Mouse (Mus musculus): Measurements from ENCODE around the gene Dpm1. TPM values are rescaled to one million over a fixed set of nuclear protein-coding genes. Genes with fewer than 3 reads are reported as not detected.

Gene Dpm1
- polyA plus RNA-seq, 1 experiment = 45.4 TPM

DNA sequence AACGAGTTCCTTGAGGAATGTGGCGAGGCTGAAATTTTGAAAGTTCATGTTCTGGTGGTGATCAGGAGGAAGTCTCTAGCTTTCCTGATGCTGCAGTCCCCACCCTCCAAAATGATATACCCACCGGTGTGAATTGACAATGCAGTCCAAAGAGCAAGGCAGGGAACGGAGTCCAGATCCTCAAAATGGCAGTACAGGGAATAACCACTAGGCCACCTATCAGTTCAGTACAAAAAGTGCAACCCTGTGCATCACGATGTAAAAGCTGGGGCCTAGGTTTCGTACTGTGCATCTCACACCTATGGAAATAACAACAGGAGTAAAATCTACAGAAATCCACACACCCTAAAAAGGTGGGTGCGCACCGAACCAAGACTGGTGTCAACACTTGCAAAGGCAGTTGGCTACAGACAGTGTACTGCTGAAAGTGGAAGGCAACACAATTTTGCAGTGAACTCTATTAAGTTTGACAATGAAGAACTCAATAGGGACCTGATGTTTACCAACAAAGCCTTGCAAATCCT is 25.9 kb downstream of the Dpm1 start:
- Histone ChIP-seq H3K4me3 (ENCODE audit: insufficient read depth, low read length) (peak overlapping the region; percentile 98), H3K4me1 (ENCODE audit: control insufficient read depth, insufficient read depth, low read length) (peaks cover 8% of the 10 kb centered on the region)
- no peak for TF ChIP-seq CTCF (IDR thresholded peaks at IDR 0.05; ENCODE audit: borderline replicate concordance, insufficient read depth, low read length)
- TF ChIP-seq POLR2A (IDR thresholded peaks at IDR 0.05; ENCODE audit: low read depth, low read length) = no peak

DNA sequence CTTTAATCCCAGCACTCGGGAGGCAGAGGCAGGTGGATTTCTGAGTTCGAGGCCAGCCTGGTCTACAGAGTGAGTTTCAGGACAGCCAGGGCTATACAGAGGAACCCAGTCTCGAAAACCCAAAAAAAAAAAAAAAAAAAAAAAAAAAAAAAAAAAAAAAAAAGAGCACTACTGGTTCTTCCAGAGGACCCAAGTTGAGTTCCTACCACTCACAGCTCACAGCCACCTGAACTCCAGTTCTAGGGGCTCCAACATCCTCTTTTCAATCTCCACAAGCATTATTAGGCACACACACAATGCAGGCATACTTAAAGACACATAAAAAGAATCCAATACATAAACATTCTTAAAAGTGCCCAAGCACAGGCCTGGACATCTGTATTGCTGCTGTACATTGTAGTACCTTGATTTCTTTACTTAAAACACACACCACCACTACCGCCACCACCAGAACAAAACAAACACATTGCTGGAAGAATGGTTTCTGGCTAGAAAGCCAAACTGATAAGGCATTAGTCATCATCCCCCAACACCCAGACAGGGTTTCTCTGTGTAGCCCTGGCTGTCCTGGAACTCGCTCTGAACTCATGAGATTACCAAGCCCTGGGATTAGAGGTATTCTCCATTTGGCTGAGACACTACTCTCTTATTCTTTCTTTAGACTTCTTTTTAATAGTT is 30.2 kb downstream of the Dpm1 start:
- TF ChIP-seq POLR2A (IDR thresholded peaks at IDR 0.05; ENCODE audit: low read depth, low read length) (no peak), CTCF (IDR thresholded peaks at IDR 0.05; ENCODE audit: borderline replicate concordance, insufficient read depth, low read length) (no peak)
- Histone ChIP-seq H3K4me1 (ENCODE audit: control insufficient read depth, insufficient read depth, low read length) (peaks cover 13% of the 10 kb centered on the region), H3K27ac (ENCODE audit: insufficient read depth, low read length) (no peak overlapping the region), H3K4me3 (ENCODE audit: insufficient read depth, low read length) (no peak overlapping the region)

More for the DNA sequence above, 25.9 kb downstream of the Dpm1 start:
- H3K27ac ChIP-seq (ENCODE audit: insufficient read depth, low read length) = no peak overlapping the region

DNA sequence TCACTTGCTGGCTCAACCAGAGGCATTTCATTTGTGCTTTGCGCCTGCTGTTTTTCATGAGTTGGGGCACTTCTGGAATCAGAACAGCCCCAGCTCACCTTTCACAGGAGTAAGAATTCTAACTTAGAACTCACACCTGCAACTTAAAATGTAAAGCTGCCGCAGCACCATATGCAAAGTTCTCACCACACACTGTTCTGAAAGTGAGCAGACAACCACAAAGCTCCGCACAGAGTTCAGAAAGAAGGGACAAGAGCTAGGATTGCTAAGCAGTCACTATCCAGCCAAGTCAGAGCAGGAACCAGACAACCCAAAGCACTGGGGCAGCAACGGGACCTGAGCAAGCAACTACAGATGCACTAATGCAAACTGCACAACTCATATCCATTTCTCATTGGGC is 30.9 kb downstream of the Dpm1 start:
- Histone ChIP-seq H3K27ac (ENCODE audit: insufficient read depth, low read length) (no peak overlapping the region), H3K4me3 (ENCODE audit: insufficient read depth, low read length) (no peak overlapping the region), H3K4me1 (ENCODE audit: control insufficient read depth, insufficient read depth, low read length) (peaks cover 14% of the 10 kb centered on the region)
- TF ChIP-seq CTCF (IDR thresholded peaks at IDR 0.05; ENCODE audit: borderline replicate concordance, insufficient read depth, low read length) (no peak), POLR2A (IDR thresholded peaks at IDR 0.05; ENCODE audit: low read depth, low read length) (no peak)

DNA sequence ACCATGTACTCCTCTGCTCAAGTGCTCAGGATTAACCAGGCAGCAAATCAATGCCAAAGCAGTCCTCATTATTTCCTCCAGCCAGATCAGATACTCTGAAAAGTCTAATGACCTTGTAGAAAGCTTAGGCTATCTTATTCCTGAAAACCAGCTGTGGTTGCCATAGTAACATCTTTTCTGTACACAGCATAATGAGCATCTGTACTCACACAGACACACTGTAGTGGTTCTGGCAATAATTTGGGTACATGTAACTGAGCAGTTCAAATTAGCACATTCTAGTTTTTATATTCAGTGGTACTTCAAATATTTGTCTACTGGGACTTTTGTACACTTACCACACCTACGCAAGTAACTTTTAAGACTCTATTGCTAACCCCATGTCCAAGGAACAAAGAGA is 32.0 kb downstream of the Dpm1 start:
- TF ChIP-seq CTCF (IDR thresholded peaks at IDR 0.05; ENCODE audit: borderline replicate concordance, insufficient read depth, low read length) = no peak
- TF ChIP-seq POLR2A (IDR thresholded peaks at IDR 0.05; ENCODE audit: low read depth, low read length) = no peak
- Histone ChIP-seq H3K27ac (ENCODE audit: insufficient read depth, low read length) (no peak overlapping the region), H3K4me3 (ENCODE audit: insufficient read depth, low read length) (no peak overlapping the region), H3K4me1 (ENCODE audit: control insufficient read depth, insufficient read depth, low read length) (peaks cover 19% of the 10 kb centered on the region)

DNA sequence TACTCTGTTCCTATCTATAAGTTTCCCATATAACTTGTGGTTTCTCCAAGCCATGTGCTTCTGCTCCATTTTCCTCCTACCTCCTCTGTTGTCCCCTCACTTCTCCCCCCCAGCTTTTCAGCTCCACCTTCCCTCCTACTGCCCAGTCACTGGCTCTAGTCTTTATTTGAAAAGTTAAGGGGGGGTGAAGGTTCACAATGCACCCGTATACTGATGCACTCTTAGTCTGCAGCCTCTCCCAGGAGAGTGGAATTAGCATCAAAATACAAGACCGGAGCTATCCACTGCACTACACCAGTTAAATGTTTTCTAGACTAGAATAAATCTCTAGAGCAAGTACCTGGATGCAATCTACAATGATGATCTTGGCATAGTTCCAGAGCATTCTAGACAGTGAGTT is 34.7 kb downstream of the Dpm1 start:
- H3K27ac ChIP-seq (ENCODE audit: insufficient read depth, low read length) = no peak overlapping the region
- H3K4me3 ChIP-seq (ENCODE audit: insufficient read depth, low read length) = no peak overlapping the region
- H3K4me1 ChIP-seq (ENCODE audit: control insufficient read depth, insufficient read depth, low read length) = peaks cover 33% of the 10 kb centered on the region
- TF ChIP-seq POLR2A (IDR thresholded peaks at IDR 0.05; ENCODE audit: low read depth, low read length) (no peak), CTCF (IDR thresholded peaks at IDR 0.05; ENCODE audit: borderline replicate concordance, insufficient read depth, low read length) (no peak)

DNA sequence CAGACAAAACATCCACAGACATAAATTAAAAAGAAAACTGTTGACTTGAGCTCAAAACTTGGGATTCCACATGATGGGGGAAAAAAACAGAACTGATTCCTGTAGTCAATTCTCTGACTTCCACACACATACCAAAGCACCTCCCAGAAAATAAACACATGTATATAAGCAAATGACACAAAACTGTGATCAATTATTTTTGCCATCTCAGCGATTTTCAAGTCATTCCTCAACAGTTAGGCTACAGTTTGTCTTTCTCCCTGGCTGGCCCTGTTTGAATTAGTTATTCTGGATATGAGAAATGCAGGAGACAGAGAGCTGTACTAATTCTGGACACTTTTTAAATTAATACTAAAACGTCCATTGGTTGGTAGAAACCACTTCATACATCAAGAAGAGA is 36.7 kb downstream of the Dpm1 start:
- TF ChIP-seq POLR2A (IDR thresholded peaks at IDR 0.05; ENCODE audit: low read depth, low read length) (no peak), CTCF (IDR thresholded peaks at IDR 0.05; ENCODE audit: borderline replicate concordance, insufficient read depth, low read length) (no peak)
- Histone ChIP-seq H3K27ac (ENCODE audit: insufficient read depth, low read length) (no peak overlapping the region), H3K4me1 (ENCODE audit: control insufficient read depth, insufficient read depth, low read length) (peaks cover 24% of the 10 kb centered on the region), H3K4me3 (ENCODE audit: insufficient read depth, low read length) (no peak overlapping the region)

DNA sequence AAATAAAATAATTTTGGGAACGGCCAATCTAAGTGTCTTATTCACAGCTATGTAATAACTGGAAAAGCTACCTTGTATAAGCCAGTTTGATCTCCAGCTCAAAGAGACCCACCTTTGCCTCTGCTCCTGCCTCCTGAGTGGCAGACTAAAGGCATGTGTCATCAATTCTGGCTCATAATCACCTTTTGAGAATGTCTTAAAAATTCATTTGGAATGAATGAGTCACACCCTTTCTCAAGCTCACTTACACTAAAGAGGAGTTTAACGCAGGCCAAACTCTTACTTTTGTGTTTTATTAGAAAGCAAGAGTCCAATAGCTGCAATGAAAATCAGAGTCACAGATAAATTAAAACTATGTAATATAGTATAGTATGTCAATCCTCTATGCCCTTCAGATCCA is 38.5 kb downstream of the Dpm1 start:
- H3K4me1 ChIP-seq (ENCODE audit: control insufficient read depth, insufficient read depth, low read length) = peaks cover 22% of the 10 kb centered on the region
- no peak overlapping the region for H3K27ac ChIP-seq (ENCODE audit: insufficient read depth, low read length)
- no peak for TF ChIP-seq CTCF (IDR thresholded peaks at IDR 0.05; ENCODE audit: borderline replicate concordance, insufficient read depth, low read length)
- TF ChIP-seq POLR2A (IDR thresholded peaks at IDR 0.05; ENCODE audit: low read depth, low read length) = no peak
- no peak overlapping the region for H3K4me3 ChIP-seq (ENCODE audit: insufficient read depth, low read length)

DNA sequence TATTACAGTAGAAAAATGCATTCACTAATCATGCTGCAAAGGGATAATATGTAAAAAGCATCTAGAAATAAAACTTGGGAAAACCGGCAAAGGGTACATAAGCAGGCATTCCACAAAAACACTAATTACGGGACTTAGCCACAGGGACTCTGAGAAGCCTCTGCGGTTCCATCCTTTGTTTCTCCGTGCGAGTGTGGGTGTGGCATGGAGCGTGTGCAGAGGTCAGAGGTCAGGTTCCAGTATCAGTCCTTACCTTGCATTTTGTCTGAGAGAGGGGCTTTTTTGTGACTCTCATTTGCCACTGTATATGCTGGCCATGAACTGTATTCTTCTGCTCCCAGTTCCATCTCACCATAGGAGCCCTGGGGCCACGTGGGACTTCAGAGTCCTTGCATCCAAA is 54.4 kb downstream of the Dpm1 start:
- TF ChIP-seq CTCF (IDR thresholded peaks at IDR 0.05; ENCODE audit: borderline replicate concordance, insufficient read depth, low read length) (no peak), POLR2A (IDR thresholded peaks at IDR 0.05; ENCODE audit: low read depth, low read length) (no peak)
- Histone ChIP-seq H3K27ac (ENCODE audit: insufficient read depth, low read length) (no peak overlapping the region), H3K4me3 (ENCODE audit: insufficient read depth, low read length) (no peak overlapping the region), H3K4me1 (ENCODE audit: control insufficient read depth, insufficient read depth, low read length) (no peaks in the 10 kb centered on the region)

DNA sequence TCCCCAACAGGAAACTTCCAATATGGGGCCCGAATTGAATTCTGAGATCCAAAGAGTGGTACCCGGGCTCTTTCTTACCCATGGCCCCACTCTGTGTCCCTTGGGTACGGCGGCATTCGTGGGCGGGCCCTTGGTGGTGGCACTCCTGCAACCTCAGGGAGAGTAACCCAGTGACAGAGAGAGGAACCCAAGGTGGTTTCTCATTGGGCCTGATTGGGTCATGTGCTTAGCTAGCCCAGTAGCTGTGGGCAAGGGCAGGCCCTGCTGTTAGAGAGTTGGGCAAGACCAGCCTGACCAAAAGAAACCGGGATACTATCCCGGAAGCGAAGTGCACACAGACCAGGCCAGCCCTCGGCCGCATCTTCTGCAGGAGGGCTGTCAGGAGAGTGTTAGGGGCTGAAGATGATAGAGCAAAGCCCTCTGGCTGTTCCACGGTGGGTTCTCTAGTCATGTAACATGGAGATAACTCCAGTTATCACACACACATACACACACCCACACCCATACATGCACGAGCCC is 60.2 kb downstream of the Dpm1 start:
- Histone ChIP-seq H3K27ac (ENCODE audit: insufficient read depth, low read length) (0 out of 2 replicates have a peak overlapping the region, but pooled peaks have one; percentile 30), H3K4me1 (ENCODE audit: control insufficient read depth, insufficient read depth, low read length) (peaks cover 4% of the 10 kb centered on the region; the same call in 1 of the 2 replicates), H3K4me3 (ENCODE audit: insufficient read depth, low read length) (no peak overlapping the region)
- peak; percentile 45; the same call in 1 of the 2 replicates for TF ChIP-seq POLR2A (IDR thresholded peaks at IDR 0.05; ENCODE audit: low read depth, low read length)
- TF ChIP-seq CTCF (IDR thresholded peaks at IDR 0.05; ENCODE audit: borderline replicate concordance, insufficient read depth, low read length) = no peak

DNA sequence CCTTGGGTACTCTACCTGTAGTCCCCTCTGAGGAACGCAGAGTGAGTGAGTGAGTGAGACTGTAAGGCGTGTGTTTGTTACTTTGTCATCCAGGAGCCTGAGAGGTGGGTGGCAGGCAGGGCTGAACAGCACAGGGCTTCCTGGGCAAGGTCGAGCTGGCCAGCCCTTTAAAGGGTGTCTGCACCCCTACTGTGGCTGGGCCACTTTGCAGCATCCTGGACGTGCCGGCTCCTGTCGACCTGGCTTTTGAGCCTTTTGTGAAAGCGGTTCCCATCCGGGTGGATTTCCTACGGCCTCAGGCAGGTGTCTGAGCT is 60.6 kb downstream of the Dpm1 start:
- Histone ChIP-seq H3K4me3 (ENCODE audit: insufficient read depth, low read length) (no peak overlapping the region), H3K27ac (ENCODE audit: insufficient read depth, low read length) (0 out of 2 replicates have a peak overlapping the region, but pooled peaks have one; percentile 30), H3K4me1 (ENCODE audit: control insufficient read depth, insufficient read depth, low read length) (peaks cover 4% of the 10 kb centered on the region; the same call in 1 of the 2 replicates)
- no peak for TF ChIP-seq CTCF (IDR thresholded peaks at IDR 0.05; ENCODE audit: borderline replicate concordance, insufficient read depth, low read length)
- TF ChIP-seq POLR2A (IDR thresholded peaks at IDR 0.05; ENCODE audit: low read depth, low read length) = no peak

Measured in embryonic fibroblast, embryonic 13.5 days (primary cell).